Mouse (Mus musculus) heart, embryonic 10.5 days (tissue): ENCODE measurements around the gene Lrrc31. TPM values are rescaled to one million over a fixed set of nuclear protein-coding genes. Genes with fewer than 3 reads are reported as not detected.

ENCODE experiments used
- DNase-seq: peaks from one replicate; pipeline ENCODE4 v3.0.0-alpha.2; 2017; ENCODE audit warnings: low spot score
- H3K27ac ChIP-seq: fragments of 300-500 bp; sonication (generic); 2 replicates; pipeline ENCODE4 v1.5.1; 2016; ENCODE audit warnings: mild to moderate bottlenecking
- H3K27me3 ChIP-seq: fragments of 300-500 bp; sonication (generic); 2 replicates; pipeline ENCODE4 v1.6.1; 2016; ENCODE audit warnings: mild to moderate bottlenecking; ENCODE audit not compliant: poor library complexity, insufficient read depth, severe bottlenecking
- H3K36me3 ChIP-seq: fragments of 300-500 bp; sonication (generic); 2 replicates; pipeline ENCODE4 v1.6.1; 2016; ENCODE audit warnings: mild to moderate bottlenecking, moderate library complexity
- H3K4me1 ChIP-seq: fragments of 300-500 bp; sonication (generic); 2 replicates; pipeline ENCODE4 v1.6.1; 2016; ENCODE audit warnings: mild to moderate bottlenecking
- H3K4me3 ChIP-seq: fragments of 300-500 bp; sonication (generic); 2 replicates; pipeline ENCODE4 v1.5.1; 2016; ENCODE audit warnings: mild to moderate bottlenecking, moderate library complexity
- H3K9me3 ChIP-seq: fragments of 300-500 bp; sonication (generic); 2 replicates; pipeline ENCODE4 v1.6.1; 2016; ENCODE audit warnings: mild to moderate bottlenecking, moderate library complexity
- WGBS: fragments of 180-500 bp; shearing (Covaris S2); methylation state at CpG from one replicate; pipeline ENCODE4 v1.1.7; 2016; 5-methylcytosine and 5-hydroxymethylcytosine counted together
- polyA plus RNA-seq: library from polyadenylated mRNA; unstranded; fragments of >200 nt; fragmentation: Nextera tagmentation; extraction: Ambion mirVana; gene quantifications from 2 replicates; pipeline ENCODE4 v1.2.1, GENCODE M21; 2016

Lrrc31 gene
- polyA plus RNA-seq, 1 experiment from 2014 or later, result not detected

DNA sequence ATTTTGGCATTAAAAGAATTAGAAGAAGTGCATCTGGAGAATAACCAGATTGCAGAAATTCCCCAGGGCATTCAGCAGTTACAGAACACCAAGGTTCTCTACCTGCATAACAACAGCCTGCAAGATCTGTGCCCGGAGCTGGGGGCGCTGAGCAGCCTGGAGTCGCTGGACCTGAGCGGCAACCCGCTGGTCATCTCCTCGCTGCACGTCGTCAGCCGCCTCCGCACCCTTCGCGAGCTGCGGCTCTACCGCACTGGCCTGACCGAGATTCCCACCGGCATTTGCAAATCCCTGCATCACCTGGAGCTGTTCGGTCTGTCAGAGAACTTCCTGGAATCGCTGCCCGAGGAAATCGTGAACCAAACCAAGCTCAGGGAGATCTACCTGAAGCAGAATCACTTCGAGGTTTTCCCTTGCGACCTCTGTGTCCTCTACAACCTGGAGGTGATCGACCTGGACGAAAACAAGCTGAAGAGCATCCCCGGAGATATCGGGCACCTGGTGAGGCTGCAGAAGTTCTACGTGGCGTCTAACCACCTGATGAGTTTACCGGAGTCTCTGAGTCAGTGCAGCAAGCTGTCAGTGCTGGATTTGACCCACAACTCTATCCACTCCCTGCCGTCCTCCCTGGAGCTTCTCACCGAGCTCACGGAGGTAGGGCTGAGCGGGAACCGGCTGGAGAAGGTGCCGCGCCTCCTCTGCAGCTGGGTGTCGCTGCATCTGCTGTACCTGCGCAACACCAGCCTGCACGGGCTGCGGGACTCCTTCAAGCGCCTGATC is 49.4 kb downstream of the Lrrc31 start:
- H3K4me1 ChIP-seq, result peaks cover 20% of the 10 kb centered on the region; the same call in 1 of the 2 replicates
- no peaks in the 10 kb centered on the region for H3K36me3 ChIP-seq
- DNase-seq, result no peak
- no peaks in the 10 kb centered on the region for H3K9me3 ChIP-seq
- H3K27ac ChIP-seq, result no peak overlapping the region
- peaks cover 32% of the 10 kb centered on the region for H3K27me3 ChIP-seq
- under 1% methylated on average over 41 of the region's 41 CpGs for WGBS
- H3K4me3 ChIP-seq, result peak overlapping the region; percentile 62

GRCm38 (mm10) chr3:30648466-30648865 is 51.2 kb downstream of the Lrrc31 start:
- H3K4me3 ChIP-seq, result no peak overlapping the region
- H3K27me3 ChIP-seq, result peaks cover 32% of the 10 kb centered on the region
- peaks cover 20% of the 10 kb centered on the region; the same call in 1 of the 2 replicates for H3K4me1 ChIP-seq
- no peak overlapping the region for H3K27ac ChIP-seq
- no peak for DNase-seq
- WGBS, result 95% methylated on average over 2 of the region's 2 CpGs
- no peaks in the 10 kb centered on the region for H3K36me3 ChIP-seq
- no peaks in the 10 kb centered on the region for H3K9me3 ChIP-seq

DNA sequence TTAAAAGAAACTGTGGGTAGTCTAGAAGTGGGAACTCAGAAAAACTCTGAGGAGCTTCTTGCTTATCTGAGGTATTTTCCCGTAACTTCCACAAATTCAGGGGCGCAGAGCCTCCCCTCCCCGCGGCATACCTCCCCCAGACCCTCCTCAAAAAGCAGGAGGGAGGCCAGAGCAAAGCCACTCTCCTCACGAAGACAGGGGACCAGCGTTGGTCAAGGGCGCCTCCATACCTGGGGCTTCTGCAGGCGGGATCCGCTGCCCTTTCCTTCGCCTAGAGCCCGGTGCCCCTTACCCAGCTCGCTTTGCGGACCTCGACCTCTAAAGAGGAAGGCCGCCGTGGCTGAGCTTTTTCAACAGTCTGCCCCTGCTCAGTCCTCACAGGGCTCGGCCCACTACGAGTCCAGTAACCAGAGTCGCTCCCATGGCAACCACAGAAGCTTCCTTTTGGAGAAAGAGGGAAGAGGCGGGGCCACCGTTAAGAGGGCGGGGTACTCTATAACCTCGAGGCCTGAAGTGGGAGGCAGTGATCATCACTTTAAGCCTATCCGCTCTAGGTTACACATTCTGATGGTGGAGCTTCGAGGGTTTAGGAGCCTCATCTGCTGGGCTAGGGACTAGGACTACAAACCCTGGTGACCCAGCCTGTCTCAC is 52.1 kb downstream of the Lrrc31 start, which contains the start of gene Lrrc34:
Lrrc34 (minus strand) TSS at position 430 of the 651 bp plus-strand sequence.
- peak; percentile 86 for DNase-seq
- H3K9me3 ChIP-seq, result no peaks in the 10 kb centered on the region
- peaks cover 32% of the 10 kb centered on the region for H3K27me3 ChIP-seq
- H3K36me3 ChIP-seq, result no peaks in the 10 kb centered on the region
- peak within 1 kb of the TSS; percentile 62 for H3K27ac ChIP-seq
- 2% methylated on average over 25 of the region's 25 CpGs for WGBS
- H3K4me3 ChIP-seq, result peak within 1 kb of the TSS; percentile 60
- H3K4me1 ChIP-seq, result peaks cover 20% of the 10 kb centered on the region; the same call in 1 of the 2 replicates

DNA sequence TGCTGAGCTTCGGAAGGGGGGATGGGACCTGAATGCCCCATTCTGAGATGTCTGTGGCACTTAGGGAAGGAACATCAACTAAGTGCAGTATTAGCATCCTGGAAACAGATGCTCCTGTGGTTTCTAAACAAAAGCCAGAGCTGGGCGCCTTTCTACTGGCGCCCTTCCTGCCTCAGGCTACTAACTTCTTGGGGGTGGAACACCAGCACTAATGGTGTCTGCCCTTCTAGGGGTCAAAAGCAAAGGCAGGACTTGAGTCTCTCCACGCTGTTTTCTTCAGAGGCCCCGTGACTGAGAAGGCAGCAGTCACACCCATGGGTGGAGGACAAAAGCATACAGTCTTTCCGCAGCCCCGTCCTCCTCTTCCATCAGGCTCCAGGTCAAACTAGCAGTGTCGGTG is 52.9 kb downstream of the Lrrc31 start:
- no peak overlapping the region for H3K27ac ChIP-seq
- H3K9me3 ChIP-seq, result no peaks in the 10 kb centered on the region
- DNase-seq, result no peak
- H3K27me3 ChIP-seq, result peaks cover 26% of the 10 kb centered on the region
- peaks cover 20% of the 10 kb centered on the region; the same call in 1 of the 2 replicates for H3K4me1 ChIP-seq
- 47% methylated on average over 8 of the region's 8 CpGs for WGBS
- H3K36me3 ChIP-seq, result no peaks in the 10 kb centered on the region
- no peak overlapping the region for H3K4me3 ChIP-seq

DNA sequence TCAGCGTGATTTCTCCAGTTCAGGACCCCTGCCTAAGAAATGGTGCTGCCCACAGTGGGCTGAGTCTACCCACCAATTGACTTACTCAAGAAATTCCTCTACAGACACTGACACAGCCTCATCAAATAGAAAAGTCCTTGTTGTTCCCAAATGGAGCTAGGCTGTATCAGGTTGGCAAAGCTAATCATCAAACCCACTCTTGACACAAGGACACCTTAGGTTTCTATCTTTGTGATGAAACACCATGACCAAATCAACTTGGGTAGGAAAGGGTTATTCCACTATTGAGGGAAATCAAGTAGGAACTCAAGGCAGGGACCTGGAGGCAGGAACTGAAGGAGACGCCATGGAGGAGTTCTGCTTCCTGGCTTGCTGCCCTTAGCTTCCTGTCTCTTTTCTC is 55.4 kb downstream of the Lrrc31 start, which contains the start of gene Lrriq4:
Lrriq4 (plus strand) TSS at position 301 of the 400 bp plus-strand sequence.
- 67% methylated on average over 2 of the region's 2 CpGs for WGBS
- Histone ChIP-seq H3K9me3 (no peaks in the 10 kb centered on the region), H3K27ac (no peak within 1 kb of the TSS), H3K27me3 (peaks cover 11% of the 10 kb centered on the region), H3K4me3 (no peak within 1 kb of the TSS), H3K36me3 (no peaks in the 10 kb centered on the region), H3K4me1 (peaks cover 11% of the 10 kb centered on the region; the same call in 1 of the 2 replicates)
- no peak for DNase-seq

- DNase-seq, result no peak
- Histone ChIP-seq H3K27me3 (no peaks in the 10 kb centered on the region), H3K36me3 (no peaks in the 10 kb centered on the region), H3K4me1 (no peaks in the 10 kb centered on the region), H3K4me3 (no peak overlapping the region), H3K9me3 (no peaks in the 10 kb centered on the region), H3K27ac (no peak overlapping the region)
- 77% methylated on average over 4 of the region's 4 CpGs for WGBS
Measured at GRCm38 (mm10) chr3:30635629-30636028, 64.0 kb downstream of the Lrrc31 start.

- Histone ChIP-seq H3K4me1 (no peaks in the 10 kb centered on the region), H3K36me3 (no peaks in the 10 kb centered on the region), H3K27me3 (no peaks in the 10 kb centered on the region), H3K9me3 (no peaks in the 10 kb centered on the region), H3K4me3 (no peak overlapping the region), H3K27ac (no peak overlapping the region)
- no peak for DNase-seq
- 52% methylated on average over 3 of the region's 3 CpGs for WGBS
Measured at GRCm38 (mm10) chr3:30633681-30634080, 66.0 kb downstream of the Lrrc31 start.

Other genes with a start within 250 kb of the Lrrc31 start
- 28.4 and 40.3 TPM in 2 replicates for gene Mecom, start 151.8 kb downstream of the Lrrc31 start, polyA plus RNA-seq
- gene Actrt3, start 99.9 kb downstream of the Lrrc31 start, polyA plus RNA-seq, result 0.07 TPM in 1 of 2 replicates, not detected in the other
- gene Mynn, start 97.8 kb downstream of the Lrrc31 start, polyA plus RNA-seq, result 24.9 and 25.6 TPM in 2 replicates
- gene Lrriq4, start 55.3 kb downstream of the Lrrc31 start, polyA plus RNA-seq, result not detected in 2 replicates
- 1.1 and 1.5 TPM in 2 replicates for gene Lrrc34, start 52.0 kb downstream of the Lrrc31 start, polyA plus RNA-seq
- gene Samd7, start 46.5 kb upstream of the Lrrc31 start, polyA plus RNA-seq, result not detected in 2 replicates
- gene Sec62, start 93.0 kb upstream of the Lrrc31 start, polyA plus RNA-seq, result 39.4 and 47.6 TPM in 2 replicates
- gene Gpr160, start 156.1 kb upstream of the Lrrc31 start, polyA plus RNA-seq, result 0.33 and 0.51 TPM in 2 replicates